Mouse (Mus musculus) frontal cortex, adult 2 months (tissue): ENCODE results near the gene Tas1r3. TPM values are rescaled to one million over a fixed set of nuclear protein-coding genes. Genes with fewer than 3 reads are reported as not detected.

Source experiments
- DNase-seq, 2 experiments: peaks; one replicate each; pipeline ENCODE4 v3.0.0; 2022; ENCODE audit warnings: low spot score in 1 of 2; ENCODE audit errors: extremely low spot score in 1 of 2
- polyA plus RNA-seq: library from polyadenylated mRNA; depleted of rRNA; stranded (reverse); fragments of >200 nt; gene quantifications from 2 replicates; pipeline ENCODE4 v1.2.3, GENCODE M21; 2012

Tas1r3 gene
- polyA plus RNA-seq, 1 experiment = 0.38 TPM

DNA sequence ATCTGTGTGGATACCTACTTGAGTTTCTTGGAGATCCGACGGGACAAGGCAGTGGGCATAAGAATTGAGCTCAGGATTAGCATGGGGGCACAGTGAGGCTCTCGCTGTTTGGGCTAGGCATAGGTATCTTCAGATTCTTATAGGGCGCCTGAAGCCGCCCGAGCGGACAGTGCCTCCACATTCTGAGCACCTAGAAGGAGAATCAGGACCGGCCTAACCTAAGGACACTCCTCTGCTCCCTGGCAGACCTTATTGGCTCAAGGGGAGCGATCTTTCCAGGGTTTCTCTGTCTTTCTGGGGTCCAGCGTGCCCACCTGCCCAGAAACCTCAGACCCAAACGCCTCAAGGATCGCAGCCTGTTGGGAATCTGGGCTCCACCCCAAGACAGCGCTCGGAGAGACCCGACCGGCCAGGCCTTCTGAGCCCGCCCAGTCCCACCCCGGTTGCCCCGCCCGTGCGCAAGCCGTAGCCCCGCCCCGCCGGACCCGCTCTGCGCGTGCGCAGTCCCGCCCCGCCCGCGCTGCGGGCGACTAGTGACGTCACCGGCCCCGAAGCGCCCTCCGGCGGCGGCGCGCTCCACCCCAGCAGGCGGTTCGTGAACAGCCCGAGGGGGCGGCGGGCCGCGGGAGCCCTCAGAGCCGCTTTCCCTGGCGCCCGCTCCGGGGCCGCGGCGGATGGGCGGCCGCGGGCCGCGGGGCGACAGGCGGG is 16.1 kb downstream of the Tas1r3 start, which contains the start of gene Dvl1:
Gene Dvl1, plus strand, starts transcription at position 532 of the 708 bp plus-strand sequence.
- peak; percentile 63 to 96 for DNase-seq

DNA sequence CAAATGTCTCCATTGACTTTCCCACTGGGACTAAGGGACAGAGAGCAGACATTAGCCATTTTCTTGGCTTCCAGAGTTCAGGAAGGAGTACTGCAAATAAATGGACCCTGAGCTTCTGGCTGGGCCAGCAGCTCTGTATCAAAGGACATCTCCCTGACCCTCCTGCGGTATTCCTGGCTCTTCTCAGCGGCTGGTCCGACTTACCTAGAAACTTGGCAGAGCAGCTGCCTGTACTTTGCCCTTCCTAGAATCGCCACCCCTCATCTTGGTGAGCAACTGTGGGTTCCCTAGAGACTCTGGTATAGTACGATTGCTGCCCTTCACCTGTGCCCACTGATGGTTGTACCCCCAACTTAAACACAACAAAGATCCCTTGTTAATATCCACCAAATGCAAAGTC is 19.9 kb downstream of the Tas1r3 start:
- DNase-seq = no peak

DNA sequence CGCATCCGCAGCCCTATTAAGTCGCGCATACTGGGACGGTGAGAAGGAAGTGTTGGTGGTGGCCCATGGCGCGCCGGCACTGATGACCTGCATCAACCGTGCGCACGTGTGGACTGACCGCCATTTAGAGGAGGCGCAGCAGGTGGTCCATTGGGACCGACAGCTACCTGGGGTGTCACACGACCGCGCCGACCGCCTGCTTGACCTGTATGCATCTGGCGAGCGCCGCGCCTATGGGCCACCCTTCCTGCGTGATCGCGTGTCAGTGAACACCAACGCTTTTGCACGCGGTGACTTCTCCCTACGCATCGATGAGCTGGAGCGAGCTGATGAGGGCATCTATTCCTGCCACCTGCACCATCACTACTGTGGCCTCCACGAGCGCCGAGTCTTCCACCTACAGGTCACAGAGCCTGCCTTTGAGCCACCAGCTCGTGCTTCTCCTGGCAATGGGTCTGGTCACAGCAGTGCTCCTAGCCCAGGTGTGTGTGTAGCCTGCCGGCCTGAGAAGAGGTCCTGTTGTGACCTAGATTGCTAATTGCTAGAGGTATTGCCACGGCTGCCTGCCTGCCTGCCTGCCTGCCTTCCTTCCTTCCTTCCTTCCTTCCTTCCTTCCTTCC is 21.4 kb downstream of the Tas1r3 start:
- DNase-seq = no peak

DNA sequence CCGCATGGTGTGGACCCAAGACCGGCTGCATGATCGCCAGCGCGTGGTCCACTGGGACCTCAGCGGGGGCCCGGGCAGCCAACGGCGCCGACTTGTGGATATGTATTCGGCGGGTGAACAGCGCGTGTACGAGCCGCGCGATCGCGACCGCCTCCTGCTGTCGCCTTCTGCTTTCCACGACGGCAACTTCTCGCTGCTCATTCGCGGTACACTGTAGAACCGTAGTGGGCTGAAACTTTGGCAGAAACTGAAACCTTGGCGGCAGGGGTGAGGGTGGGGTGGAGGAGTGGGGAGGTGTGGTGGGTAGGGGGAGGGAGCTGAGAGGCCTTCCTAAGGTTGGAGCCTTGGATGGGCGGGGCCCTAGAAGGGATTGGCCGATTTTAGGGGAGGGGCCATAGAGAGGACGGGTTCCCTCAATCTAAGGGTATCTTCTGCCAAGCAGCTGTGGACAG is 22.1 kb downstream of the Tas1r3 start:
- DNase-seq = no peak

DNA sequence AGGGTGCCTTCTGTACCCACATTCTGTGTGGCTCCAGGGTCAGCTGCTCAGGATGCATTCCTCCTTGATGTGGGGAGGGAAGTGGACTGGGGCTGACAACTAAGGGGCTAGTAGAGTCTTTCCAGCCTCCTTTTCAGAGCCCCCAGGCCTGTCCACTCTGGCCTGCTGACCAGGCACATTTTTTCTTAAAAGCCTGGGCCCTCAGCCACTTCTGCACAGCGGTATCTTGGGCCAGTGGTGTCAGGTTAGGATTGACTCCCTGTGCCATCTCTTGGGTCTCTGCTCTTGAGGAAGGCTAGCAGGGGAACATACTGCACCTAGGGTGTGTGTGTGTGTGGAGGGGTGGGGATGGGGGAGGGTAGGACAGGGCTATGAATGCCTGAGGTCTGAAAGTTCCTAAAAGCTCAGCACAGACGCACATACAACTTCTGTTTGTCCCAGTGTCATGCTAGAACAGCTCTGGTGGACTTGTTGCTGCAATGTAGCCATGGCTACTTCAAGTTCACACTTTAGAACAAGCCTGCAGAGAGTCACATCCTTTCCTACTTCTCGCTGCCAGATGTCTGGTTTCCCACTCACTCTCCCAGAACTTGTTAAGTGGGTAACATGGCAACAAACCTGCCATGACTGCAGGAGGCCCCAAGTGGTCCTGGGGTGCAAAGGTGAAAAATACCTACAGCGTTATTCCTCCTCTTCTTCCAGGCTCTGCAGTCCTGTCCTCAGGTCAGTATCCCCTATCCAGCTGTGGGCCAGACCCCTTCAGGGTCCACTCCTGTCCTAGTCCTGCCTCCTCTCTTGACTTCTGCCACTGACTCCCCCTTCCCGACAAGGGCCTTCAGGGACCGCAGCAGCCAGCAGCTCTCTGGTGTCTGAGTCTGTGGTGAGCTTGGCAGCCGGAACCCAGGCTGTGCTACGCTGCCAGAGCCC is 22.8 kb downstream of the Tas1r3 start:
- no peak for DNase-seq

DNA sequence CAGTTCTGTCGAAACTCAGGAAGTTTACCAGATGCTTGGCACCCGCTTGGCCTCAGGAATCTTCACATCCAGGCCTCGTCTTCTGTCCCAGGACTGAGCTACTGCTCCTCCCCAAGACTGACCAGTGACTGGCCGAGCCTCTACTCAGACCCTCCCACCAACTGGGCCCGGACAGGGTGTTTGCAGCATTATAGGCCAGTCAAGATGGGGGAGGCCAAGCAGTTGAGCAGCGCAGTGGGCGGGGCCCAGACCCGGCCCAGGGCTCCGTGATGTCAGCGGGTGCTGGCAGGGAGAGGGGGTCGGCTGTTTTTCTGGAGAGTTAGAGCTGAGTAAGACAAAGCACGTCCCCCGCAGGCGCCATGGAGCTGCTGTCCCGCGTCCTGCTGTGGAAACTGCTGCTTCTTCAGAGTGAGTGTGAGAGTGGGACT is 23.7 kb downstream of the Tas1r3 start, which contains the start of gene Mxra8:
Gene Mxra8, plus strand, starts transcription at position 198 of the 428 bp plus-strand sequence.
- DNase-seq = no peak

DNA sequence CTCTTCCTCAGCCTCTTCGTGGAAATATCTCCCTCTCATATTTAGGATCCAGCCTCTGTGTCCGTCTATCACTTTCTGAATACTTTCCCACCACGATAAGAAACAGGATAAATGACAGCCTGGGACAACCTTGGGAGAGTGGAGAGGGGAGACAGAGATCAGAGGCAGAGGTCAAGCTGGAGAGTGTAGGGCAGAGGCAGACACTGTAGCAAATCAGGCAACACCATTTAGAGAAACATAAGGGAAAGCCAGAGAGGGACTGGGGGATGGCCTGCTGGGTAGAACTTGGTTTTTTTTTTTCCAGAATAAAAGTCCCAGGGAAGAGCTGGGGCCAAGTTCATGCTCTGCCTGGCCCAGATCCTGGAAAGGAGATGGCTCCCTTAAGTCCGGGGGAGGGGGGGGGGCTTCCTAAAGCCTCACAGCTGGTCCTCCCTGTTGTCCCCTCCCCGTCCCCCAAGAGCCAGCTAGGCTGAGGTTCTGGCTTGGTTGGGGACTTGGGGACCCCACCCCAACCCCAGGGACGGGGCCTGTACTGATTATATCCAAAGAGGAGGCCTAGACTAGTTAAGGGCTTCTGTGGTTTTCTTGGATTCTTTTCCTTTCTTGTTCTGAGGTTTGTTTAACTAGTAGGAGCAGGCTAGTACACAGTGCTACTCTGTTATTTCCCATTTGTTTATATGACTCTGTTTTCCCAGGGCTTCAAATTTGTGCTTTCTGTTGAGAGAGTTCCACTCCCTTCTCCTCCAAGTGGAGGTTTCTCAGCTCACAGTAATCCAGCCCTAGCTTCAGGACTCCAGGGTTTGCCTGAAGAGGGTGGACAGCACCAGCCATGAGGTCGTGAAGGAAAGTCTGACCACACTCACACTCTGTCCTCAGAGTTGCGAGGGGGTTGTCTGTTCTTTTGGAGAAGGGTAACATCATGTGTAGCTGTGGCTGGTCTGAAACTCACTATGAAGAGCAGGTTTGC is 24.7 kb downstream of the Tas1r3 start:
- DNase-seq = no peak

DNA sequence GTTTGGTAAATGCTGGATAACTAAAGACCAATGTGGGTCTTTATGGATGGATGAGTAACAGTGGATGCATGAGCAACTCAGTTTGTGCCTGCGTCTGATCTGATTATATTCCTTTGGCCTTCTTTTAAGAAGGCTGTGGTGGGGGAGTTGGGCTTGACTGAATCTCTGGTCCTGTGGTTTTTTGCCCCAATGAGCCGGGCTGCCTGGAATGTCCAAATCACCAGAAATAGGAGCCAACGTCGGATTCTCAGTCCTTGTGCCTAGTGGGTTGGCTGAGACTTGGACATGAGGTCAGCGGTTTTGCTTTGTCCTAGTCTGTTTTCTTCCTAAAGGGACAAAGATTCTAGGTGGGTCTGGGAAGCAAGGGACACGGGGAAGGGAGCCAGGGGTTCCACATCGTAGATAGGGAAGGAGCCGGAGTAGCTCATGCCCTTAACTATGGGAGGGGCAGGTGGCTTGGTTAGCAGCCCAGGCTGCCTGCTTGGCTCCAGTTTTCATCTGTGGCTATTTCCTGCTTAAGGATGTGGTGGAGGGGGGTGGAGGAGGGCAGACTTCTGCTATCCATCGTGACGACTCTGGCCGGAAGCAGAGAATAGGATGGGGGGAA is 25.7 kb downstream of the Tas1r3 start:
- no peak for DNase-seq

DNA sequence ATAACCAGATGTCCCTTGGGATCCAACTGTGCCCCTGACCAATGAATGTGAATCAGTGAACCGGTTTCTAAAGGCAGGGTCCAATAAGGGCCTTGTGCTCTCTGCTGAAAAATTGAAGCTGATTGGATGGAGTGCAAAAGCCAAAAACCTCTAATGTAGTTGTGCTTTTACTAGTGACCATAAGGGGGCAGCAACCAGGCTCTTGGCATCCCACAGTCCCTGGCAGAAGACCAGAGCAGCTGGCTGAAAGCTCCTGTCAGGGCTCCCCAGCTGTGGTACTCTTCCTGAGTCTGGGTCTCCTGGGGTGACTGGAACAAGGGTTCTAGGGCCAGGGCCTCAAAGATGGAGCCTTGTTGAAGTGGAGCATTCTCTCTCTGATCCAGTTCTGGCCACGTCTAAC is 29.3 kb downstream of the Tas1r3 start:
- peak; percentile 58 to 89 for DNase-seq

DNA sequence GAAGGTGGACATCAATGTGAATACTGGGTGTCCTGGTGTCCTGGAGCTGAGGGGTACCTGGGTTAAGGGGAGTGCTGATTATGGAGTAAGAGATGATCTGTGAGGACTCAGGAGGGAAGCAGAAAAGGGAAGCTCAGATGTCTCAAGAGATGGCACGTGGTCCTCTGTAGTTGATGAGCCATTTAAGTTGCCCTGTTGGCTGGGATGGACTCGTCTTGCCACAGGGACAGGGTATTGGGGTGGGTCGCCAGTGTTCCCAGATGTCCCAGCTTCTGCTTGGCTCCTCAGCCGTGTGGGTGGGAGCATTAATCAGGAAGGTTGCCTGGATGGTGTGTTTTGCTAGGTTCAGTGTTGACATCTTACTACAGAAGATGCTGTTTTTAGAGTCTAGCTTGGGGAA is 29.9 kb downstream of the Tas1r3 start:
- no peak for DNase-seq

DNA sequence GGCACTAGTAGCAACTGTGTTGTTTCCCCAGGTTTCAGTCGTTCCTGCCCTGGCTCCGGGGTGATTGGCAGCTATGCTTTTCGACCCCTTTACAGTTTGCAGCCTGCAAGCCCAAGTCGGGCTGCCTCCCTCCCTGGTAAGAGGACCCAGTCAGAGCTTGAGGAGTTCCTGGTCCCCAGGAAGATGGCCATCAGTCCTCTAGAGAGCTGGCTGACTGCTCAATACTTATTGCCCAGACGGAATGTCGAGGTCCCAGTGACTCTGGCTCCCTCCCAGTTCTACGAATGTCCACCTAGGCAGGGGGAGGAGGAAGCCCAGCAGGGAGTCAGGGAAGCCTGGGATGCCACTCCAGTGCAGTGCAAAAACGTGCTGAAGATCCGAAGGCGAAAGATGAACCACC is 30.8 kb downstream of the Tas1r3 start:
- no peak for DNase-seq

DNA sequence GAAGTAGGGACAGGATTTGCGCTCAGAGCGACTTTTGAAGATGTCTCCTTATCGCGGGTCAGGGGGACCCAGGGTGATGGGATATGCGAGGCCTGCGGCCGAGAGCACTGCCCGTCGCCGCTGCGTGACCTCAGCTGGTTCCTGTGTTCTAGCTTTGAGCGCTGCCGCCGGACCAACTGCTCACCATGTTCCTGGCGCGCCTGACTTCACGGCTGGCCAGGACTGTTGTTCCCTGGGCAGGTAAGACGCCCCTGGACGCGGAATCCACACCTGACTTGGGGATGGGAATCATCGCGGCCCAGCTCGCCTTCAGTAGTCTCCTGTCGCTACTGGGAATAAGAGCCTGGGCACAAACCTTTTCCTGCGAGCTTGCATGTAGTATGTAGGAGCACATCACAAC is 31.3 kb downstream of the Tas1r3 start:
- DNase-seq = no peak

DNA sequence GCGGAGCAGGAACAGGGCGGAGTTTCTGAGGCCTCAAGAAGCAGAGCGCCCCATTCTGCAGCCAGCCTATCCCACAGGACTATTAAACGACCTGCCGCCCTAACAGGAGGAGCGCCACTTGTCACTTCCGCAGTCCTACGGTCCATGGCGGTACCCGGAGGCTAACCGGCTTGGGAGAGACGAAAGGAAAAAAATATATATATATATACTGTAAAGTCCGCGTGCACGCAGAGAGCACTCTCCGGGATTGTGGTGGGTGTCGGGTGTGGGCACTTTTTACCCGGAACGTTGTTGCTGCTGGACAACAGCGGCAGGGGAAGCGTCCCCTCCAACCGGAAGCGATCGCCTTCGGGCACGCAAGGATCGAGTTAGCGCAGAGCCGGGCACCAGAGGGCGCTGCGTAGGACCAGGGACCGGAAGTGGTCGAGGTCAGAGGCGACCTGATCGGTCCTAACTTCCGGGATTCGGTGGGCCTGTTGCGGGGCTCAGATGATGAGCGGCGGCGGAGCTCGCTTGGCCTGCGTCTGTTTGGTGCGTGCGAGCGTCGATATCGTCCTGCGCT is 31.9 kb downstream of the Tas1r3 start, which contains the start of gene Aurkaip1:
Gene Aurkaip1, plus strand, starts transcription at position 68 of the 562 bp plus-strand sequence.
- DNase-seq = peak; percentile 89 to 97

DNA sequence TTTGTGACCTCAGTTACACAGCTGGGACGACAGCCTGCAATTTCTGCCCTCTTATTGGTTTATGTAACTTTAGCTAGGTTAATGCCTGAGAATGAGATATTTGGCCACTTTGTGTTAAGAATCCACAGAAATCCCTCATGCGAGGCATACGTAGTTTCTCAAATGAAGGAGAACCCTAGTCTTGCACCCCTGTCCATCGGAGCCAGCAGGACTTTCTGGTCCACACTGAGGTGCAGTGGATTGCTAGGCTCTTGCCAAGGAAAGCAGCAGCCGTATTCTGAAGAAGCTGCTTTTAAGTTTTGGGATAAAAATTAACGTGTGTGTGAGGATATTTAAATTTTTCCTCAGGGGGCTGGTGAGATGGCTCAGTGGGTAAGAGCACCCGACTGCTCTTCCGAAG is 32.6 kb downstream of the Tas1r3 start:
- DNase-seq = no peak

DNA sequence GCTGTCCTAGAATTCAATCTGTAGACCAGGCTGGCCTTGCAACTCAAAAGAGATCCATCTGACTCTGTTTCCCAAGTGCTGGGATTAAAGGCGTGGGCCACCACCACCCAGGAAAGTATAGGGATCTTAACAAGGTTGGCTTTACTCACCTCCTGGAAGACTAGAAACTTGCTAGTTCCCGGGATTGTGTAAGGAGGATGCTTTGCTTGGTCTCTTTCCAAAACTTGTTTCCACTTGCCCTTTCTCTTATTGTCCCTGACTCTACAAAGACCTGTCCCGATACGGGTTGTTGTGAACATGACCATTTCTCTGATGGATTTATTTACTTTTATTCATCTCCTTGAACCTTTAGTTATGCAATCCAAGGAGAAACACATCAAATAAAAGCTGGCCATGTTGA is 33.3 kb downstream of the Tas1r3 start:
- DNase-seq = no peak

DNA sequence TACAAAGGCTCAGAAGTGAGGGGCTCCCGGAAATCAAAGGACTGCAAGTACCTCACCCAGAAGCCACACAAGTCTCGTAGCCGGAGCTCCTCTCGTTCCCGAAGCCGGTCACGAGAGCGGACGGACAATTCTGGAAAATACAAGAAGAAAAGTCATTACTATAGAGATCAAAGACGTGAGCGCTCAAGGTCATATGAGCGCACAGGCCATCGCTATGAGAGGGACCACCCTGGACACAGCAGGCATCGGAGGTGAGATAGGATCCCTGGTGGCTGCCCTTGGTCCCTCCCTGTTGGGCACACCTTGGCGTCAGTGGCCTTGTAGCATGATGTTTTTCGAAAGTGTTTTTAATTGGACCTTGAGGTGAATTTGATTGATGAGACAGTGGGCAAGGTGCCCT is 39.7 kb downstream of the Tas1r3 start:
- no peak for DNase-seq

DNA sequence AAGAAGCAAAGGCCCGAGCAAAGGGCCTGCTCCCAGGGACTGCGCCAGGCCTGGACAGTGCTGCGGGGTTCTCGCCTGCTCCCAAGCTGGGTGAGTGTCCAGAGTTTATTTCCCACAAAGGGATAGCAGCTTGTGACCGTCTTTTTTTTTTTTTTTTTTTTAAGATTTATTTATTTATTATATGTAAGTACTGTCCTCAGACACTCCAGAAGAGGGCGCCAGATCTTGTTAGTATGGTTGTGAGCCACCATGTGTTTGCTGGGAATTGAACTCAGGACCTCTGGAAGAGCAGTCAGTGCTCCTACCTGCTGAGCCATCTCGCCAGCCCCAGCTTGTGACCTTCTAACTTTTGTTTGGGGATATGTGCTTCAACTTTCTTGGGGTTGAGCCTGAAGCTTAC is 42.1 kb downstream of the Tas1r3 start:
- no peak for DNase-seq

DNA sequence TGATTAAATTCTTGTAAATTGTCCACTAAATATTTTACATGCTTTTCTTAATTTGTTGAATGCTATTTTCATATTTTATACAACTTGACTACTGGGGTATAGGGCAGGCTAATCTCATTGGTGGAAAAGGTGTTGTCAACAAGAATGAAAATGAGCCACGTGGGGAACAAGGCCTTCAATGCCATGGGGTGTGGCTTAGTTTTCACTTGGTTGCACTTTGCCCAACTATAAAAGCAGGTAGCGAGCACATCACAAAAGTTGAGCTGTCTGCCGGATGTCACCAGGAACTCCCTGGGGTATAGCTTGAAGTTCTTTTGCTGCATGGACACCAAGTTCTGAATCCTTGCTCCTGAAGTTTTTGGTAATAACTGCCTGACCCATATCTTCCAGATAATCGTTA is 45.6 kb downstream of the Tas1r3 start:
- no peak for DNase-seq

DNA sequence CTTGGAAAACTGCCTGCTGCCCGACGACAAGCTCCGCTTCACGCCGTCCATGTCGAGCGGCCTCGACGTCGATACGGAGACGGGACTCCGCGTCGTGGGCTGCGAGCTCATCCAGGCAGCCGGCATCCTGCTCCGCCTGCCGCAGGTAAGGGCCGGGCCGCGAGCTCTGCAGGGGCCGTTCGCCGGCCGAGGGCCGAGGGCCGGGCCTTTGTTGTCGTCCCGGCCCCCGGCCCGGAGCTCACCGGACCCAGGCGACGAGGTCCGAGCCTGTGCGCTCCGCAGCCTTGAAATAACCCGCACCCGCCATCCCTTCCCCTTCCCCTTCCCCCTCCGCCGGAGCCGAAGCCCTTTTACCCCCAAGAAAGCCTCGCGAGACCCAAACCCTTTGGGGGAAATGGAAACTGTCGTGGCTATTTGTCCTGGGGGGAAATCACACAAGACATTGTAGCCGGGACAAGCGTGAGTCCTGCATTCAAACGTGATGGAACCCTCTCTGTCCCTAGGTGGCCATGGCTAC is 50.4 kb downstream of the Tas1r3 start:
- no peak for DNase-seq
